ENCODE assay signal across 8 mouse cellular contexts in the genomic region with DNA sequence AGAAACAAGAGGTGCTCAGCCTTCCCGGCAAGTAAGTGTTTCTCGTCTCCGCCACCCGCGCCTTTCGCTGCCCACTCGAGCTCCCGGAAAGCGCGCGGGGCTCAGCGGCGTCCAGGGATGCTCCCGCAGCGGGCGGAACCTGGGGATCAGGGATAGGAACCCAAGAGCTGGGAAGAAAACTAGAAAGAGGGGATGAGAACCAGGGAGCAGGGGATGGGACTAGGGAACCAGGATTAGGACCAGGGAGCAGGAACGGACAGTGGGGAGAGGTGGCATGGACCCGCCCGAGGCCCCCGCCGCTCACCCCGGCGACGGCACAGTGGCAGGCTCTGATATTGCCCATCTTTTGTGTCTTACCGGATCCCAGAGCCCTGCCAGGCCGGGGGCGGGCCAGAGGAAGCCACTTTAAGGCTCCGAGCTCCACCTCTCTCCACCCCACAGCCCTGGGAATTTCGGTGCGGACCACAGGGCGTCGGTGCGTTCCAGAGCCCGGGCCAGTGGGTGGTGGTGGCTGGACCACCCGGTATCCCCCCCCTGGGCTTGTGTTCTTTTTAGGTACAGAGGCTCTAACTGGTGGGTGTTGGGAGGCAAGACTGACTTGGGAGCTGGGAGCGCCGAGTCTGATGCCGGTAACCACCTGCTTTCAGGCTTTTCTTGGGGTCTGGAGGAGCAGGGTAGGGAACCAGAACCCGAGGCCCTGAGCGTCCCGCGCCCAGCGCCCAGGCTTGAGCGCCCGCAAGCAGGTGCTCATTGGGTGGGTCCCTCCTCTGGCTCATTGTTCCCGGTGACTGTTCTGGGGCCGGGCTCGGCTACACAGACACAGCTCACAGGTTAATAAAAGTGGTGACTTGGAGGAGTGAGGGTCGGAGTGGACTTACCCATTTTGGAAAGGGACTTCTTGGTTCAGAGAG. TPM values are rescaled to one million over a fixed set of nuclear protein-coding genes. Genes with fewer than 3 reads are reported as not detected.
A peak's percentile ranks its signal among the peaks of the same experiment; 100 is the strongest.
DNase-seq lines count a peak whose midpoint lies in the region; ATAC-seq and TF ChIP-seq lines count a peak whose summit lies in the region.

No protein-coding gene starts in this region.

- peaks cover 14% of the 10 kb centered on the region for H3K4me1 ChIP-seq in embryonic facial prominence, embryonic 10.5 days
- 0 out of 2 replicates have a peak, but pooled peaks cover 7% of the 10 kb centered on the region for H3K4me1 ChIP-seq in heart, postnatal 0 days (ENCODE audit: control insufficient read depth, insufficient read depth)
- H3K4me1 ChIP-seq in midbrain, embryonic 10.5 days = peaks cover 17% of the 10 kb centered on the region
- peaks cover 8% of the 10 kb centered on the region for H3K4me1 ChIP-seq in stomach, postnatal 0 days (replicated peaks; ENCODE audit: control insufficient read depth, insufficient read depth)

- 0 out of 2 replicates have a peak overlapping the region, but pooled peaks have one; percentile 26 for H3K9ac ChIP-seq in heart, postnatal 0 days (replicated peaks; ENCODE audit: low read depth, low read length)
- peak overlapping the region; percentile 41 for H3K9ac ChIP-seq in stomach, postnatal 0 days (ENCODE audit: low read length)

- peaks cover 63% of the 10 kb centered on the region for H3K27me3 ChIP-seq in embryonic facial prominence, embryonic 10.5 days (replicated peaks; ENCODE audit: low read depth, poor library complexity, severe bottlenecking)
- peaks cover 30% of the 10 kb centered on the region for H3K27me3 ChIP-seq in heart, postnatal 0 days (ENCODE audit: control insufficient read depth, insufficient read depth, low read length)
- peaks cover 78% of the 10 kb centered on the region for H3K27me3 ChIP-seq in midbrain, embryonic 10.5 days (ENCODE audit: low read depth, poor library complexity, severe bottlenecking)
- no peaks in the 10 kb centered on the region for H3K27me3 ChIP-seq in stomach, postnatal 0 days (ENCODE audit: control insufficient read depth, insufficient read depth, low read length)

- peak overlapping the region; percentile 78 for H3K4me2 ChIP-seq in heart, postnatal 0 days (ENCODE audit: low read depth, low read length)
- H3K4me2 ChIP-seq in stomach, postnatal 0 days (replicated peaks; ENCODE audit: low read depth) = peak overlapping the region; percentile 78

- WGBS in embryonic facial prominence, embryonic 10.5 days = 1% methylated on average over 49 of the region's 49 CpGs
- WGBS in heart, postnatal 0 days = 2% methylated on average over 49 of the region's 49 CpGs
- WGBS in midbrain, embryonic 10.5 days = under 1% methylated on average over 49 of the region's 49 CpGs
- WGBS in stomach, postnatal 0 days = 2% methylated on average over 49 of the region's 49 CpGs

- peak; percentile 36 for ATAC-seq in heart, postnatal 0 days (ENCODE audit: insufficient read depth, low read depth)
- ATAC-seq in stomach, postnatal 0 days (ENCODE audit: low FRiP score, low TSS enrichment) = peak; percentile 59; the same call in 1 of the 2 replicates

- H3K36me3 ChIP-seq in embryonic facial prominence, embryonic 10.5 days (replicated peaks) = no peaks in the 10 kb centered on the region
- no peaks in the 10 kb centered on the region for H3K36me3 ChIP-seq in heart, postnatal 0 days (replicated peaks; ENCODE audit: control insufficient read depth, insufficient read depth, low read length)
- H3K36me3 ChIP-seq in midbrain, embryonic 10.5 days = no peaks in the 10 kb centered on the region
- H3K36me3 ChIP-seq in stomach, postnatal 0 days (ENCODE audit: control insufficient read depth, insufficient read depth, low read length) = no peaks in the 10 kb centered on the region

- peak; percentile 28 for DNase-seq in layer of hippocampus, adult 11-12 months (ENCODE audit: low spot score)
- no peak for DNase-seq in layer of hippocampus, adult 9-10 months (ENCODE audit: low spot score)
- DNase-seq in embryonic facial prominence, embryonic 10.5 days (ENCODE audit: low spot score) = peak; percentile 41
- no peak for DNase-seq in heart, postnatal 0 days (ENCODE audit: low spot score)
- DNase-seq in left cerebral cortex, postnatal 36 days (ENCODE audit: low spot score in 2 of 2) = peak; percentile 49 to 64
- peak; percentile 49 for DNase-seq in midbrain, embryonic 10.5 days (ENCODE audit: low spot score)
- DNase-seq in stomach, postnatal 0 days (ENCODE audit: low spot score) = peak; percentile 17
- DNase-seq in gastrocnemius, adult 8-10 months (ENCODE audit: low spot score in 2 of 2) = no peak

- intact Hi-C loops in left cerebral cortex, postnatal 36 days (cut with DNase I) = loop anchor here (5.0 to 10.0 kb wide), 2 partner anchors 778 to 1266 kb away; no protein-coding TSS in a partner anchor

- no peak for TF ChIP-seq EP300 in heart, postnatal 0 days (IDR thresholded peaks at IDR 0.05; ENCODE audit: low read depth)
- no peak for TF ChIP-seq EP300 in stomach, postnatal 0 days (optimal IDR thresholded peaks at IDR 0.05)

- H3K4me3 ChIP-seq in embryonic facial prominence, embryonic 10.5 days = peak overlapping the region; percentile 62
- H3K4me3 ChIP-seq in heart, postnatal 0 days (ENCODE audit: low read depth, low read length) = peak overlapping the region; percentile 56
- H3K4me3 ChIP-seq in midbrain, embryonic 10.5 days = peak overlapping the region; percentile 66
- H3K4me3 ChIP-seq in stomach, postnatal 0 days (ENCODE audit: low read depth, low read length) = peak overlapping the region; percentile 45

- no peak for TF ChIP-seq CTCF in heart, postnatal 0 days (IDR thresholded peaks at IDR 0.05; ENCODE audit: low read depth)
- no peak for TF ChIP-seq CTCF in stomach, postnatal 0 days (IDR thresholded peaks at IDR 0.05; ENCODE audit: low read depth)

- no peak overlapping the region for H3K27ac ChIP-seq in embryonic facial prominence, embryonic 10.5 days (replicated peaks)
- H3K27ac ChIP-seq in heart, postnatal 0 days (ENCODE audit: low read depth) = no peak overlapping the region
- peak overlapping the region; percentile 61 for H3K27ac ChIP-seq in midbrain, embryonic 10.5 days (replicated peaks)
- no peak overlapping the region for H3K27ac ChIP-seq in stomach, postnatal 0 days (replicated peaks)

- H3K9me3 ChIP-seq in embryonic facial prominence, embryonic 10.5 days = no peaks in the 10 kb centered on the region
- no peaks in the 10 kb centered on the region for H3K9me3 ChIP-seq in heart, postnatal 0 days (replicated peaks; ENCODE audit: control insufficient read depth, low read length)
- no peaks in the 10 kb centered on the region for H3K9me3 ChIP-seq in midbrain, embryonic 10.5 days (replicated peaks)
- no peaks in the 10 kb centered on the region for H3K9me3 ChIP-seq in stomach, postnatal 0 days (ENCODE audit: control insufficient read depth, low read length)

RNA-seq across cellular contexts. Expression of gene Sema6d, which starts 0.7 kb away (rescaled TPM):
- 8.3 and 8.7 TPM in 2 replicates for polyA plus RNA-seq in embryonic facial prominence, embryonic 10.5 days (2016; fragmentation: Nextera tagmentation; extraction: Ambion mirVana)
- 27.1 and 28.8 TPM in 2 replicates for total RNA-seq in heart, postnatal 0 days (2014; rRNA removed; ENCODE audit: low replicate concordance)
- 8.7 and 9.3 TPM in 2 replicates for polyA plus RNA-seq in heart, postnatal 0 days (2015; fragmentation: Nextera tagmentation; extraction: Ambion mirVana)
- total RNA-seq in left cerebral cortex, postnatal 36 days (2021) = 10 to 100 TPM; 43.6 to 51.6 TPM
- 7.7 and 10.2 TPM in 2 replicates for polyA plus RNA-seq in midbrain, embryonic 10.5 days (2016; fragmentation: Nextera tagmentation; extraction: Ambion mirVana)
- polyA plus RNA-seq in stomach, postnatal 0 days (2015; fragmentation: Nextera tagmentation; extraction: Ambion mirVana) = 2.1 and 2.2 TPM in 2 replicates
- total RNA-seq in gastrocnemius, adult 8-10 months (2022) = 1 to 10 TPM; 7.4 to 10.0 (median 8.4) TPM

Comparison
In these comparisons a context has a peak if more than half of its experiments do, and no peak if none do; other contexts are left out.
1. DNase-seq: peak in layer of hippocampus, adult 11-12 months (single experiment), embryonic facial prominence, embryonic 10.5 days (single experiment), left cerebral cortex, postnatal 36 days (2 of 2), midbrain, embryonic 10.5 days (single experiment) and stomach, postnatal 0 days (single experiment); none in layer of hippocampus, adult 9-10 months (single experiment), heart, postnatal 0 days (single experiment) and gastrocnemius, adult 8-10 months (0 of 2).
2. Peak in every context shown above with its lines, with median percentiles within 50 percentile points of each other: H3K4me3 ChIP-seq.